Mouse (Mus musculus) brain, adult 2 months (tissue): Measurements from ENCODE around the gene Igsf9.

Experiments used
- DNase-seq: peaks from one replicate; pipeline ENCODE4 v3.0.0; 2011; ENCODE audit warnings: low read depth, low spot score

Igsf9 gene

DNA sequence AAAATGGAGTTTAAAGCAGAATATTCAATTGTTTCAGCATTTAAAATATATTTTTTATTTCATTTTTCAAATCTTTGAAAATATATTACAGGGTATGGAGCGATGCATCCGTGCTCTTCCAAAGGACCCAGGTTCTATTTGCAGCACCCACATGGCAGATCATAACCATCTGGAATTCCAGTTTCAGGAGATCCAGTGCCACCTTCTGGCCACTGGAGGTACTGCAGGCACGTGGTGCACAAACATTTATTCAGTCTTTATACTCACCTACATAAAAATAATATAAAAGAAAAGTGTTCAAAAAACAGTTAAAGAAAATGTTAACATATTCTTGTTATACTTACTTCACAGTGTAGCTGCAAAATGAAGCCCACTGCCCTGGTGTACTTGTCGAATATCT, 36.4 kb downstream of the Igsf9 start:
- DNase-seq, result no peak

GRCm38 (mm10) chr1:172519644-172520043, 38.1 kb downstream of the Igsf9 start:
- no peak for DNase-seq

DNA sequence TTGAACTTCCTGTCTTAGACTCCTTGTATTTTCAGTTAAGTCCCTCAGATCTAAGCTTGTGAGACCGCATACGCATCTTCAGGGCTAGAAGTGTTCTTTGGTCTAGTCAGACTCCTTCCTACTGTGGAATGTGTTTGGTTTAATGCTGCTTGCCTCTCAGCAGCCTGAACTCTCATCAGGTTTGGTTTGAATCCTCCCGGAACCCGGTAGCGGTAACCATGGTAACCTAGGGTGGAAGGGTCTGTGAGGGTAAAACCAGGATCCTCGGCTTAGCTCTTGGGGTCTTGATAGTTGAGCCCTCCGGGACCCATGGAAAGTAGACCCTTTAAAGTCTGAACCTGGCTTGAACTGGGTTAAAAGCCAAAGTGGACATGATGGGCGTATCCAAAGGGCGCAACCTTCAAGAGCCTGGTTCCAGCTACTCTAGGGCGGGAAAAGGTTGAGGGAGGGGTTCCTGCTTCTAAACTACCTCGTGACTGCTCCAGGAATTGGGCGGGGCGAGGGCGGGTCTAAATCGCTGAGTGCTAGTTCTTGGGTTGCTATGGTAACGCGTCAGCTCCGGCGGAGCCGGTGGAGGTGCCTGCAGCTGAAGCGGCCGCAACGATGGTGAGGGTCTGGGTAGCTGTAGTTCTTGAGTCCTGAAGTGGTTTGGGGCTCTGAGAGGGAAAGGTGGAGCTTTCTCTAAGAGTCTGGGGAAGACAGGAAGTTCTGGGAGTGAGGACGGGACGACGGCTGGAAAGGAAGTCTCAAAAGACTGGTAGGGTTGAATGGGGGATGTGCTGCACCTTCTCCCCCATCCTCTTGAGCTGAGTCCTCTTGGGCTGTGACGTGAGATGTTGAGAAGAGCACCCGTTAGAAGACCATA, 39.2 kb downstream of the Igsf9 start, which contains the start of gene Cfap45:
Gene Cfap45 (plus strand): TSS at position 226 of the 865 bp plus-strand sequence.
- peak; percentile 90 for DNase-seq

GRCm38 (mm10) chr1:172522524-172522923, 40.9 kb downstream of the Igsf9 start:
- DNase-seq, result no peak

- DNase-seq, result peak; percentile 39
These were observed 42.1 kb downstream of the Igsf9 start for GRCm38 (mm10) chr1:172523699-172524101.

DNA sequence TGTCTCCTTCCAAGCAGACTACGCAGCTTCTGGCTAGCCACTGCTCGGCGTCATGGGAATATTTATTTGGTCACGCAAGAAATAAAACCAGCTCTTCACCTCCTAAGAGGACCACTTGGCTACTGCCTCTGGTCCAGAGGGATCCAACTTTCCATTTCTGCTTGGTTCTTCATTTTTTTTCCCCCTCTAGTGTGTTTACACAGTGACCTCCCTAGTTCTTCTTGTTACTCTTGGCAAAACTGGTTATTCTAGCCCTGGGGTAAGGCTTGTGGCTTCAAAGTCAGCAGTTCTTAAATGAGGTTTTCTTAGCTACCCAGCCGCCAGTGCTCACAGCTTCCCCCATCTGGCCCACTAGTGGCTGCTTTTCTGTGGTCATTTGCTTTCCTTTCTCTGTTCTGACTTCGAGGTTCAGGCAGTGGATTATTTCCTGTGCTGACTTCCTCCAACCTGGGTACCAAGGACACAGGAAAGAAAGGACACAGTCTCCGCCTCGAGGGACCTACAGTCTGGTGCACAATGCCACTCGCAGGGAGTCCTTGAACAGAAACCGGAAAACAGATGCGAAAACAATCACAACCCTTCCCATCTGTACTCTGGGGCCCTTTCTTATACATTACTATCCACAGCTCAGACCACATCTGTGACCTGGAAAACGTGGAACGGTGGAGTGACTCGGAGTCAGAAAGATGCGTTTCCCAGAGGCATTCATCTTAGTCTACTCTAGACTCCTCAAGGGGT, 43.6 kb downstream of the Igsf9 start:
- peak; percentile 52 for DNase-seq

GRCm38 (mm10) chr1:172525971-172526370, 44.4 kb downstream of the Igsf9 start:
- no peak for DNase-seq

DNA sequence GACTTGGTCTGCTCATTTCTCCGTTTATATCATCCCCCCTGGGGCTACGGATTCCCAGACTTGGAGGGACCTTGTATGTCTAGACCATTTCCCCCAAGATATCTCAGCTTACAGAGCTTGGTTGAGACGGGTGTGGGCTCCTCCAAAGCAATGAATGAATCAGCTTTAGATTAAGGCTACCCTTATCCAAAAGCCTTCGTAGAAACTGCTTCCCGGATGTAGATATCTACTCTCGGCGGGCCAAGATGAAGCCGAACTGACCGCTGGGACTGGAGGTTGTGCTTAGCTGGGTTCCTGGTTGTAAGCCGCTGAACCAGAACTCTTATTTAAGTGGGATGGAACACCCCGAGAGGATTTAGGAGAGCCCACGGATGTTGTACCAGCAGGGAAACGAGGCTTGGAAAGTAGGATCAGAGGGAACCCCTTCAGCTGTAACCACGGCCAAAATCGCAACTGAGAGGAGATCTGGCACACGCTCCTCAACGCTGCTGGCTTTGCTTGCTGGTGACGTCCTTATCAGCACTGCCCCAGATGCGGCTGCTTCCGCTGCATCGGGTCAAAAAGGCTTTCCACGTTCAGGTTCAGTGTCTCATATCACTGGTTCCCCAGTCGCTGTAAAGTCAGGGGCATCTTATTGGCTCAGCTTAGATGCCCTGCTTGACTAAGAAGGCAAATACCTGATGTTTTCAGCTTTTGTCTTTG, 44.9 kb downstream of the Igsf9 start:
- DNase-seq, result no peak

DNA sequence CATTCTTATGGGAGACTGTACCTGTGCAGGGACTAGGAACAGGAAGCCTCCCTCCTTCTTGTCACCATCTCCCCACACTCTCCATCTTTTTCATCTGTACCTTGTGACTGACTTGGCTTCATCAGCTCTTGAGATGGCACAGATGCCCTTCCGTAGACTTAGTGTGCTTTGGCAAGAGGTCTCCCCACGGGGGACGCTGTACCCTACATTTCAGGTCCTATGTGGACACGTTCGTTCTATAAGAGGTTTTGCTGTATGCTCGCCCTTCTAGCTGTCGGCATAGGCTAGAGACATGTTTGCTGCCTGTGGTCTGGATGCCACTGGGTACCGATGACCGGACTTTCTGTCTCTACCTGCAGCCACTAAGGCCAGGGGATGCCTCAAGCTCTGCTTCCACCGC, 45.8 kb downstream of the Igsf9 start:
- DNase-seq, result no peak

DNA sequence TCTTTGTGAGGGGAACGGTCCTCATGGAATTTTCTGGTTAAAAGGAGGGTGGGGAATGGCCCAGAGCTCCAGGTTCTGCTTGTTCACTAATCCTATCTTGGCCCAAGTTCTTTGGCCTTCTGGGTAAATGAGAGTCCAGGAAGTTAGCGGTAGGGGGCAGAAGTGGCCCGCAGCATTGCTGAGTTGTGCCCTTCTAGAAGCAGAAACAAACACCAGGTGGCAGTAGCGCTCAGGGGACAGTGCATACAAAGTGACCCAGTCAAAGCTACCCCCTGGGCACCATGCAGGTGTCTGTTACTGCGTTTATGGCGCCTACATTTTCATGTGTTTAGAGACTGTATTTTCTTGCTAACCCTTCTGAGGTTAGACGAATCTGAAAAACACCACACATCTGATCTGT, 47.1 kb downstream of the Igsf9 start:
- peak; percentile 92 for DNase-seq

- no peak for DNase-seq
These were observed 49.1 kb downstream of the Igsf9 start for GRCm38 (mm10) chr1:172530544-172531220.

DNA sequence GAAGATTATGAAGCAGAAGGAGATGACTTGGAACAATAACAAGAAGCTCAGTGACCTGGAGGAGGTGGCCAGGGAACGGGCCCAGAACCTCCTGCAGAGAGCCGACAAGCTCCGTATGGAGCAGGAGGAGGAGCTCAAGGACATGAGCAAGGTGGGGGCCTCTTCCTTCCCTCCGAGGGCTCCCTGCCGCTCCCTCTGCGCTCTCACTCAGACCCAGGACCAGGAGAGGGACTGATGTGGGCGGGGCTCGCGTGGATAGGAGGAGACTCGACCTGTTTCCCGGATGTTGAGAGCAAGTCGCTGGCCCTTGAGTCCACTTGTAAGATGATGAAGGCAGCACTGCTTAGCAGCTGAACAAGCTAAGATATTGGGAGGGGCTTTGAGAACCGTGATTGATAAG, 51.0 kb downstream of the Igsf9 start:
- DNase-seq, result peak; percentile 73

DNA sequence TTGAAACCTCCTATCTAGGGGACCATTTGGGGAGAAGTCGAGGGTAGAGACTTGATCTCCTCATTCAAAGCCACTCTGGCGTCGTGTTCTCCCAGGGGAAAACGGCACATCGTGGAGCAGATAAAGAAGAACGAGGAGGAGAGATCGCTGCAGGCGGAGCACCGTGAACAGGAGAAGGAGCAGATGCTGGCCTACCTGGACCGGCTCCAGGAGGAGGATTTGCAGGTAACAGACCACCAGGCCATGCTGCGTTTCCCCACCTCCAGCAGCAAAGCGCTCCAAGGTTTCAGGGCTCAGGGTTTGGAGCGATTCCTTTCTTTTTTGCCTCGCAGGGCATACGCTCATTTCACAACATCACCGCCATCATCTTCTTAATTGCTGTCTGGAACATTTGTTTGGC, 53.5 kb downstream of the Igsf9 start:
- DNase-seq, result no peak

DNA sequence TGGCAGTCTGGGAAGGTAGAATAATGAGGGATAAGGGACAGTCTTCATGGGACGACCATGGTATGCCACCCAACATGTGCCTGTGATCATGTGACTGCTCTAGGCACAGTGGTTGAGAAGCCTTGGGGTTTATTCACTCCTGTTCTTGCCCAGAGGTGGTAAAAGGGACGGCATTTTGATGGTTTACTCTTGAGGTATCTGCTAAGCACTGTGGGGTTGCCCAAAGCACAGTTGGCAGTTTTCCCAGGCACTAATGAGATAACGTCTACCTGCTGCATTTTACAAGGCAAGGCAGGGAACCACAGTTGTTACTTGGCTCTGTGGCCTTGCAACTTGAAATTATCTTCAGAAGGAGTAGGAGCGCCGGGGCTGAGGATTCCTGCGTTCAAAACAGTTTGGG, 58.2 kb downstream of the Igsf9 start:
- DNase-seq, result peak; percentile 25

DNA sequence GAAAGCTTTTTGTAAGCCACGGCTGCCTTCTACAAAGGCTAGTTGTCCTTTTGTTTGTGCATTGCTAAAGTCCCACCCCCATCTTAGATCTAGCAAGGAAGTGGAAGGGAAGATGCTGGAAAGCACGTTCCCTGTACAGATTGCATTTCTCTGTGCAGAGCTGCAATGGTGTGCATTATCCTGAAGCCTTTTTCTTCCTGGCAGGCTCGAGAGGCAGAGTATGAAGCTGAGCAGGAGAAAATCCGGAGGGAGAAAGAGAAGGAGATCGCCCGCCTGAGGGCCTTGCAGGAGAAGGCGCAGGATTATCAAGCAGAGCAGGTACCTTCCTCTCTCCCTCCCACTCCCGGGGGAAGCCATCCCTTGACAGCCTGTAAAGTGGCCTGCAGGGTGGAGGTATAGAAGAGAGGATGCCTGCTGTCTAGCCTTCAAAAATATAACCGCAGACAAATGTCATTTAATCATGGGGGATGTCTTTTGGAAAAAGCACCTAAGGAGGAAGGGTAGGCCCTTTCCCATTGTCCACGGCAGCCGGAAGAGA, 58.8 kb downstream of the Igsf9 start:
- no peak for DNase-seq

DNA sequence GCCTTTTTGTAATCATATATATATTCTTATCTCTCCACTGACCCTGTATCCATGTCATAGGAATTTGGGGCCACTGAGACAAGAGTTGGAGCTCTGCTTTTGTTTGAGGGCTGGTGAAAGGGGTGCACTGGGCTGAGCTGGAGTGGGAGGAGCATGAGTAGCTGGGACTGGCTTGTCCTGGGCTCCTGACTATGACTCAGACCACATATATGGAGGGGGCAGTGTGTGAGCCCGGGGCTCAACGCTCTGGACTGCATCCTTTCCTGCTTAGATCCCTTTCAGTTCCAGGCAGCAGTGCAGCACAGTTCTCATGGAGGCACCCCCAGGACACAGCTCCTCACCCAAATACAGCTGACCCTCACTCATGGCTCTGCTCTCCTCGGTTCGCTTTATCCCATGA, 64.5 kb downstream of the Igsf9 start:
- no peak for DNase-seq
